Mouse (Mus musculus): ENCODE data around the gene Cort. TPM values are rescaled to one million over a fixed set of nuclear protein-coding genes. Genes with fewer than 3 reads are reported as not detected.

Gene Cort
- polyA plus RNA-seq, 1 experiment from 2014 or later, result 0.49 TPM

DNA sequence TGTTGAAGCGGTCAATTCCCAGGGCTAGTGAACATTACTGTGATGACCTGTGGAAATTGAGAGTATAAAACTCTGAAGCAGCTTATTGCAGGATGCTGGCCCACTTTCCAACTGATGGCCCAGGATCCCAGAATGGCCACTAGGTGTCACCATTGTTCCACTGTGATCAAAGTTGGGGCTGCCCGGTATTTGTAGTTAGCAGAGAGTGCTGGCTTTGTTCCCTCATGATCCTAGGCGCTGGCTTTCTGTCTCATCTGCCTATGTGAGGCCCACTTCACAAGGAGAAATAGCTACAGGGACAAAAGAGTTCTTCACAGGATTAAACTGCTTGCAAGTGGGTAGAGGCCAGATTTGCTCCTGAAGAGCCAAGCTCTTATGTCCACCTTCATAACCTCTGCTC is 17.9 kb upstream of the Cort start:
- H3K27ac ChIP-seq (ENCODE audit: low read depth, low read length), result no peak overlapping the region
- no peaks in the 10 kb centered on the region; the same call in 1 of the 2 replicates for H3K4me1 ChIP-seq (replicated peaks; ENCODE audit: control insufficient read depth, insufficient read depth, low read length)
- WGBS, result 5% methylated on average over 3 of the region's 3 CpGs
- DNase-seq (ENCODE audit: low spot score) (peak; percentile 92), ATAC-seq (replicated peaks; ENCODE audit: low FRiP score) (peak; percentile 89)
- H3K9me3 ChIP-seq (ENCODE audit: control insufficient read depth, low read length), result no peaks in the 10 kb centered on the region
- H3K4me2 ChIP-seq (ENCODE audit: low read depth, low read length, severe bottlenecking), result no peak overlapping the region
- H3K4me3 ChIP-seq (ENCODE audit: low read depth, low read length), result no peak overlapping the region
- H3K27me3 ChIP-seq (ENCODE audit: control insufficient read depth, insufficient read depth, low read length), result no peaks in the 10 kb centered on the region
- peak overlapping the region; percentile 32; the same call in 1 of the 2 replicates for H3K9ac ChIP-seq (ENCODE audit: low read length)
- no peaks in the 10 kb centered on the region for H3K36me3 ChIP-seq (ENCODE audit: control insufficient read depth, insufficient read depth, low read length)

- no peak overlapping the region for H3K27ac ChIP-seq (ENCODE audit: low read depth, low read length)
- no peak overlapping the region for H3K4me2 ChIP-seq (ENCODE audit: low read depth, low read length, severe bottlenecking)
- H3K4me3 ChIP-seq (ENCODE audit: low read depth, low read length), result no peak overlapping the region
- no peaks in the 10 kb centered on the region for H3K36me3 ChIP-seq (ENCODE audit: control insufficient read depth, insufficient read depth, low read length)
- no peaks in the 10 kb centered on the region for H3K27me3 ChIP-seq (ENCODE audit: control insufficient read depth, insufficient read depth, low read length)
- no peak for DNase-seq (ENCODE audit: low spot score)
- H3K9me3 ChIP-seq (ENCODE audit: control insufficient read depth, low read length), result no peaks in the 10 kb centered on the region
- 39% methylated on average over 4 of the region's 4 CpGs for WGBS
- H3K4me1 ChIP-seq (replicated peaks; ENCODE audit: control insufficient read depth, insufficient read depth, low read length), result no peaks in the 10 kb centered on the region; the same call in 1 of the 2 replicates
- no peak overlapping the region for H3K9ac ChIP-seq (ENCODE audit: low read length)
- ATAC-seq (replicated peaks; ENCODE audit: low FRiP score), result no peak
Measured at GRCm38 (mm10) chr4:149143594-149143993, 17.0 kb upstream of the Cort start.

- Histone ChIP-seq H3K4me1 (replicated peaks; ENCODE audit: control insufficient read depth, insufficient read depth, low read length) (peaks cover 6% of the 10 kb centered on the region; the same call in 1 of the 2 replicates), H3K4me2 (ENCODE audit: low read depth, low read length, severe bottlenecking) (no peak overlapping the region), H3K27ac (ENCODE audit: low read depth, low read length) (no peak overlapping the region), H3K36me3 (ENCODE audit: control insufficient read depth, insufficient read depth, low read length) (no peaks in the 10 kb centered on the region), H3K9ac (ENCODE audit: low read length) (no peak overlapping the region), H3K9me3 (ENCODE audit: control insufficient read depth, low read length) (no peaks in the 10 kb centered on the region), H3K27me3 (ENCODE audit: control insufficient read depth, insufficient read depth, low read length) (no peaks in the 10 kb centered on the region), H3K4me3 (ENCODE audit: low read depth, low read length) (no peak overlapping the region)
- DNase-seq (ENCODE audit: low spot score), result no peak
- ATAC-seq (replicated peaks; ENCODE audit: low FRiP score), result no peak
- WGBS, result 86% methylated on average over 8 of the region's 8 CpGs
Measured at GRCm38 (mm10) chr4:149138515-149138914, 12.0 kb upstream of the Cort start.

- H3K36me3 ChIP-seq (ENCODE audit: control insufficient read depth, insufficient read depth, low read length), result no peaks in the 10 kb centered on the region
- no peaks in the 10 kb centered on the region for H3K27me3 ChIP-seq (ENCODE audit: control insufficient read depth, insufficient read depth, low read length)
- H3K9me3 ChIP-seq (ENCODE audit: control insufficient read depth, low read length), result no peaks in the 10 kb centered on the region
- under 1% methylated on average over 68 of the region's 68 CpGs for WGBS
- peak within 1 kb of the TSS; percentile 49 for H3K4me2 ChIP-seq (ENCODE audit: low read depth, low read length, severe bottlenecking)
- peak within 1 kb of the TSS; percentile 89 for H3K27ac ChIP-seq (ENCODE audit: low read depth, low read length)
- H3K9ac ChIP-seq (ENCODE audit: low read length), result peak within 1 kb of the TSS; percentile 80
- ATAC-seq (replicated peaks; ENCODE audit: low FRiP score), result peak; percentile 90
- peak within 1 kb of the TSS; percentile 47 for H3K4me3 ChIP-seq (ENCODE audit: low read depth, low read length)
- DNase-seq (ENCODE audit: low spot score), result peak; percentile 99
- peaks cover 6% of the 10 kb centered on the region; the same call in 1 of the 2 replicates for H3K4me1 ChIP-seq (replicated peaks; ENCODE audit: control insufficient read depth, insufficient read depth, low read length)
Measured at GRCm38 (mm10) chr4:149136982-149137770, 10.6 kb upstream of the Cort start, which contains the start of gene Cenps. Gene Cenps, minus strand, starts transcription at chr4:149137629.

- ATAC-seq (replicated peaks; ENCODE audit: low FRiP score), result no peak
- Histone ChIP-seq H3K4me3 (ENCODE audit: low read depth, low read length) (peak overlapping the region; percentile 47), H3K36me3 (ENCODE audit: control insufficient read depth, insufficient read depth, low read length) (no peaks in the 10 kb centered on the region), H3K27ac (ENCODE audit: low read depth, low read length) (peak overlapping the region; percentile 89; the same call in 1 of the 2 replicates), H3K9me3 (ENCODE audit: control insufficient read depth, low read length) (no peaks in the 10 kb centered on the region), H3K4me2 (ENCODE audit: low read depth, low read length, severe bottlenecking) (peak overlapping the region; percentile 49), H3K27me3 (ENCODE audit: control insufficient read depth, insufficient read depth, low read length) (no peaks in the 10 kb centered on the region), H3K9ac (ENCODE audit: low read length) (peak overlapping the region; percentile 80), H3K4me1 (replicated peaks; ENCODE audit: control insufficient read depth, insufficient read depth, low read length) (peaks cover 6% of the 10 kb centered on the region; the same call in 1 of the 2 replicates)
- WGBS, result 77% methylated on average over 18 of the region's 18 CpGs
- DNase-seq (ENCODE audit: low spot score), result no peak
Measured at GRCm38 (mm10) chr4:149136116-149136850, 9.7 kb upstream of the Cort start.

DNA sequence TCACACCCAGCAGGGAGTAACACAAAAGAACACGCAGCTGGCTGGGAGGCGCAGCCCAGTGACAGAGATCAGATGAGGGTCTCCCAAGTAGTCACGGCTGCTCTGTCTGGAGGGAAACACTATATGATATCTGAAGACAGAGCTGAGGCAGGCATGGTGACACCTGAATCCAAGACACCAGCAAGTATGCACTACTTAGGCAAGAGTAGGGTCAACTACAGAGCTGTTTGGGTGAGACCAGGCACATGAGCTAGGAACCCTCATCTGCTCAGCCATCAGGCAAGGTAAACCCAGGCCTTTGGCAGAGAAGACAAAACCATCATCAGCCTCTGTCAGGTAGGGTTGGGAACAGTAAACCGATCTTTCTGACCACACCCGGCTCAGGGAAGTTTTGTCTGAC is 6.8 kb upstream of the Cort start:
- Histone ChIP-seq H3K36me3 (ENCODE audit: control insufficient read depth, insufficient read depth, low read length) (peaks cover 3% of the 10 kb centered on the region; the same call in 1 of the 2 replicates), H3K27me3 (ENCODE audit: control insufficient read depth, insufficient read depth, low read length) (no peaks in the 10 kb centered on the region), H3K4me3 (ENCODE audit: low read depth, low read length) (no peak overlapping the region), H3K4me1 (replicated peaks; ENCODE audit: control insufficient read depth, insufficient read depth, low read length) (peaks cover 6% of the 10 kb centered on the region; the same call in 1 of the 2 replicates), H3K4me2 (ENCODE audit: low read depth, low read length, severe bottlenecking) (no peak overlapping the region), H3K27ac (ENCODE audit: low read depth, low read length) (no peak overlapping the region), H3K9ac (ENCODE audit: low read length) (no peak overlapping the region), H3K9me3 (ENCODE audit: control insufficient read depth, low read length) (no peaks in the 10 kb centered on the region)
- no peak for ATAC-seq (replicated peaks; ENCODE audit: low FRiP score)
- no peak for DNase-seq (ENCODE audit: low spot score)
- WGBS, result 87% methylated on average over 5 of the region's 5 CpGs

GRCm38 (mm10) chr4:149131789-149132565 is 5.4 kb upstream of the Cort start:
- H3K36me3 ChIP-seq (ENCODE audit: control insufficient read depth, insufficient read depth, low read length), result peaks cover 4% of the 10 kb centered on the region; the same call in 1 of the 2 replicates
- no peak overlapping the region for H3K9ac ChIP-seq (ENCODE audit: low read length)
- peaks cover 6% of the 10 kb centered on the region; the same call in 1 of the 2 replicates for H3K4me1 ChIP-seq (replicated peaks; ENCODE audit: control insufficient read depth, insufficient read depth, low read length)
- 90% methylated on average over 21 of the region's 21 CpGs for WGBS
- no peak for DNase-seq (ENCODE audit: low spot score)
- H3K4me3 ChIP-seq (ENCODE audit: low read depth, low read length), result no peak overlapping the region
- H3K27me3 ChIP-seq (ENCODE audit: control insufficient read depth, insufficient read depth, low read length), result no peaks in the 10 kb centered on the region
- H3K4me2 ChIP-seq (ENCODE audit: low read depth, low read length, severe bottlenecking), result no peak overlapping the region
- no peak for ATAC-seq (replicated peaks; ENCODE audit: low FRiP score)
- H3K9me3 ChIP-seq (ENCODE audit: control insufficient read depth, low read length), result no peaks in the 10 kb centered on the region
- H3K27ac ChIP-seq (ENCODE audit: low read depth, low read length), result no peak overlapping the region

Measured in forebrain, embryonic 11.5 days (tissue).